Mouse (Mus musculus) stomach, postnatal 0 days (tissue): ENCODE data around the gene Elovl6.

Source experiments
- CTCF ChIP-seq: IDR thresholded peaks from 2 replicates; pipeline ENCODE4 v1.5.1; 2016; ENCODE audit warnings: antibody characterized with exemption, low read depth, mild to moderate bottlenecking, moderate library complexity
- EP300 ChIP-seq: optimal IDR thresholded peaks from 2 replicates; pipeline ENCODE3; 2016; ENCODE audit warnings: antibody characterized with exemption

DNA sequence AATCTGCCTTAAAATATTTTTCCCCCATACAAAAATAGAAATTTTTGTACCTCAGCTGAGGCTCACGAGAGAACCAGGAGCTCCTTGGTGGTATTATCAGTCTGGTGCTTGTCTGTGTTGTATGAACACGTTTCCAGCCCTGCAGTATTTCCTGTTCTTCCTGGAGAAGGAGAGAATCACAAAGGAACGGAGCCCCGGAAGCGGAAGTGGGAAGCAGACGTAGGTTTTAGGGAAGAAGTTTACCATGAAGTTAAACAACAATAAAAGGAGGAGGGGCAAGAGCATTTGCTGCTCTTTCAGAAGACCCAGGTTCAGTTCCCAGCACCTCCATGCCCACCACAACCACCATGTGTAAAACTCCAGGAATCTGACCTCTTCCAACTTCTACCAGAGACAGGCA lies 44.4 kb downstream of the Elovl6 start:
- no peak for TF ChIP-seq CTCF
- no peak for TF ChIP-seq EP300
